Mouse (Mus musculus): ENCODE measurements at regions not wholly inside any gene's neighbourhood (a gene's known extent, or its start where the extent isn't known, plus 50 kb on each side); places are given as distances from the start of the nearest gene placed in this dataset.
A peak's percentile ranks its signal among the peaks of the same experiment; 100 is the strongest.

GRCm38 (mm10) chr3:62047704-62048506 lies 290.2 kb upstream of the Arhgef26 start:
- H3K27me3 ChIP-seq (replicated peaks; ENCODE audit: control insufficient read depth, insufficient read depth, low read length), result no peaks in the 10 kb centered on the region
- ATAC-seq, result peak; percentile 69
- no peak overlapping the region for H3K4me3 ChIP-seq (ENCODE audit: low read depth, low read length)
- H3K9ac ChIP-seq (ENCODE audit: low read length), result no peak overlapping the region
- 0 out of 2 replicates have a peak overlapping the region, but pooled peaks have one; percentile 40 for H3K27ac ChIP-seq (ENCODE audit: low read depth, low read length)
- no peak overlapping the region for H3K4me2 ChIP-seq (ENCODE audit: low read length)
- no peaks in the 10 kb centered on the region for H3K36me3 ChIP-seq (ENCODE audit: control insufficient read depth, insufficient read depth, low read length)
- no peaks in the 10 kb centered on the region for H3K4me1 ChIP-seq (ENCODE audit: control insufficient read depth, insufficient read depth, low read length)
- peak; percentile 80 for DNase-seq (ENCODE audit: low spot score)
- 63% methylated on average over 4 of the region's 4 CpGs for WGBS
- no peaks in the 10 kb centered on the region for H3K9me3 ChIP-seq (replicated peaks; ENCODE audit: control insufficient read depth, low read length)

DNA sequence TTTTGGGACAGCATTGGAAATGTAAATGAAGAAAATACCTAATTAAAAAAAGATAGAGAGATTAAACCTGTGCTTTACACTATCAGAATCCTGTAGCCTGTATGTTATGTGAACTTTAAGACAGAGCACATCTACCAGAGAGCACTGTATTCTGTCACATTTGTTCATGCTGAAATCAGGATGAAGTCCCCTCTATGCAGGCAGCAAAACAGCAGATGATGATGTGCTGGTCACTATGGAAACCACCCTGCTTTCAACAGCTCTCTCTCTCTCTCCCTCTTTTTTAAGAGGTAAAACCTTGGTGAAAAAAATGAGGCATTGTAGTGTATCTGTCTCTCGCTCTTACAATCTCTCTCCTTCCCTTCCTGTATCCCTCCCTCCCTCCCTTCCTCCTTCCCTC lies 283.9 kb upstream of the Arhgef26 start:
- Histone ChIP-seq H3K4me3 (ENCODE audit: low read depth, low read length) (no peak overlapping the region), H3K27ac (ENCODE audit: low read depth, low read length) (no peak overlapping the region), H3K27me3 (replicated peaks; ENCODE audit: control insufficient read depth, insufficient read depth, low read length) (no peaks in the 10 kb centered on the region), H3K36me3 (ENCODE audit: control insufficient read depth, insufficient read depth, low read length) (no peaks in the 10 kb centered on the region), H3K9me3 (replicated peaks; ENCODE audit: control insufficient read depth, low read length) (no peaks in the 10 kb centered on the region), H3K9ac (ENCODE audit: low read length) (no peak overlapping the region), H3K4me1 (ENCODE audit: control insufficient read depth, insufficient read depth, low read length) (no peaks in the 10 kb centered on the region; the same call in 1 of the 2 replicates), H3K4me2 (ENCODE audit: low read length) (no peak overlapping the region)
- DNase-seq (ENCODE audit: low spot score), result peak; percentile 23
- WGBS, result 84% methylated on average over 1 of the region's 1 CpGs
- peak; percentile 72; the same call in 1 of the 2 replicates for ATAC-seq

DNA sequence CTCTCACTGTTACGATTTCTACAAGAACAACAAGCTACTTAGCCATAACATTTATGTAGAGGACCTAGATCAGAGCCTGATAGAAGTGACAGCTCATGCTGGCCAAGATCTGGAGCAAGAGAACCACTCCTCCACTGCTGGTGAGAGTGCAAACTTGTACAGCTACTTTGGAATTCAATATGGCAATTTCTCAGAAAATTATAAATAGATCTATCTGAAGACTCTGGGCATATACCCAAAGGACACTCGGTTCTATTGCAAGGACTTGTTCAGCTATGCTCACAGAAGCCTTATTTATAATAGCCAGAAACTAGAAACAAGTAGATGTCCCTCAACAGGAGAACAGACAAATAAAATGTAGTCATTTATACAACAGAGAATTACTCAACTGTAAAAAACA lies 259.6 kb upstream of the Arhgef26 start:
- H3K36me3 ChIP-seq (ENCODE audit: control insufficient read depth, insufficient read depth, low read length), result no peaks in the 10 kb centered on the region
- no peaks in the 10 kb centered on the region for H3K27me3 ChIP-seq (replicated peaks; ENCODE audit: control insufficient read depth, insufficient read depth, low read length)
- H3K9me3 ChIP-seq (replicated peaks; ENCODE audit: control insufficient read depth, low read length), result no peaks in the 10 kb centered on the region
- H3K4me1 ChIP-seq (ENCODE audit: control insufficient read depth, insufficient read depth, low read length), result no peaks in the 10 kb centered on the region
- ATAC-seq, result no peak
- 78% methylated on average over 2 of the region's 2 CpGs for WGBS
- no peak overlapping the region for H3K27ac ChIP-seq (ENCODE audit: low read depth, low read length)
- H3K4me2 ChIP-seq (ENCODE audit: low read length), result no peak overlapping the region
- DNase-seq (ENCODE audit: low spot score), result no peak
- H3K4me3 ChIP-seq (ENCODE audit: low read depth, low read length), result no peak overlapping the region
- H3K9ac ChIP-seq (ENCODE audit: low read length), result no peak overlapping the region

DNA sequence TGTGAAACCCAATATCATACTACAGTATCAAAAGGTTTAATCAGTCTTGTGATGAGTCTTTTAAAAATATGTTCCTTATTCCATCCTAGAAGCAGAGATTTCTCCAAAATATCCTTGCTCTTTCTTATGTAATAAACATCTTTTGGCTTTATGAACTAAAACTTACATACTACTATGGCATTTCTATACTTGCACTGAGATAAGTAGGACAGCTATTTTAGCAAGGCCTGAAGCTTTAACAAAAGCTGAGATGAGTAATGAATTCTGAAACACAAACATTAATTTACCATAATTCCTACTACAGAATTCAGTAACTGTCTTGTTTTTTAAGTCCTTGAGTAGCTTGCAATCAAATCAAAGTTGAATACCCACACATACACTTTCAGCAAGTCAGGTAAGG lies 252.6 kb upstream of the Arhgef26 start:
- Histone ChIP-seq H3K36me3 (ENCODE audit: control insufficient read depth, insufficient read depth, low read length) (no peaks in the 10 kb centered on the region), H3K9me3 (replicated peaks; ENCODE audit: control insufficient read depth, low read length) (no peaks in the 10 kb centered on the region), H3K27ac (ENCODE audit: low read depth, low read length) (no peak overlapping the region), H3K27me3 (replicated peaks; ENCODE audit: control insufficient read depth, insufficient read depth, low read length) (no peaks in the 10 kb centered on the region), H3K9ac (ENCODE audit: low read length) (no peak overlapping the region), H3K4me3 (ENCODE audit: low read depth, low read length) (no peak overlapping the region), H3K4me1 (ENCODE audit: control insufficient read depth, insufficient read depth, low read length) (no peaks in the 10 kb centered on the region), H3K4me2 (ENCODE audit: low read length) (no peak overlapping the region)
- ATAC-seq, result no peak
- no peak for DNase-seq (ENCODE audit: low spot score)

DNA sequence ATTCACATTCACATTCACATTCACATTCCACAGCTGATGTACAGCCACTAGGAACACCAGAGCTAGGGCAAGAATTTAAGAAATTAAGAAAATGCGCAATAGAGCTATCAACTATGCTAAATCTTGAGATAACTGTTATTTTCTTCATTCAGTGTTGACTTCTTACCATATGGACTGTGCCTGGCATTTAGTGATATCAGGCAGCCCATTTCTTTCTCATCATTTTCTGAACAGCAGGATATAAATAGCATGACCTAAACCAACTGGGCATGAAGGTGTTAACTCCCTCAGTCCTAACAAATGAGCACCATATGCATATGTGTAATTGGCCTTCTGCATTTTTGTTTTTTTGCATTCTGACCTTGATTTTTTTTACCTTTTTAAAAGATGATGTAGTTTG lies 250.9 kb upstream of the Arhgef26 start:
- 61% methylated on average over 1 of the region's 1 CpGs for WGBS
- Histone ChIP-seq H3K4me3 (ENCODE audit: low read depth, low read length) (no peak overlapping the region), H3K27me3 (replicated peaks; ENCODE audit: control insufficient read depth, insufficient read depth, low read length) (no peaks in the 10 kb centered on the region), H3K4me1 (ENCODE audit: control insufficient read depth, insufficient read depth, low read length) (no peaks in the 10 kb centered on the region), H3K27ac (ENCODE audit: low read depth, low read length) (no peak overlapping the region), H3K9me3 (replicated peaks; ENCODE audit: control insufficient read depth, low read length) (no peaks in the 10 kb centered on the region), H3K9ac (ENCODE audit: low read length) (no peak overlapping the region), H3K36me3 (ENCODE audit: control insufficient read depth, insufficient read depth, low read length) (no peaks in the 10 kb centered on the region), H3K4me2 (ENCODE audit: low read length) (no peak overlapping the region)
- ATAC-seq (peak; percentile 86), DNase-seq (ENCODE audit: low spot score) (peak; percentile 49)

GRCm38 (mm10) chr3:62103101-62103500 lies 235.0 kb upstream of the Arhgef26 start:
- H3K36me3 ChIP-seq (ENCODE audit: control insufficient read depth, insufficient read depth, low read length), result no peaks in the 10 kb centered on the region
- ATAC-seq (no peak), DNase-seq (ENCODE audit: low spot score) (no peak)
- no peak overlapping the region for H3K4me2 ChIP-seq (ENCODE audit: low read length)
- no peak overlapping the region for H3K9ac ChIP-seq (ENCODE audit: low read length)
- no peaks in the 10 kb centered on the region for H3K9me3 ChIP-seq (replicated peaks; ENCODE audit: control insufficient read depth, low read length)
- no peaks in the 10 kb centered on the region for H3K4me1 ChIP-seq (ENCODE audit: control insufficient read depth, insufficient read depth, low read length)
- no peaks in the 10 kb centered on the region for H3K27me3 ChIP-seq (replicated peaks; ENCODE audit: control insufficient read depth, insufficient read depth, low read length)
- no peak overlapping the region for H3K4me3 ChIP-seq (ENCODE audit: low read depth, low read length)
- H3K27ac ChIP-seq (ENCODE audit: low read depth, low read length), result no peak overlapping the region
- WGBS, result 80% methylated on average over 5 of the region's 5 CpGs

- Histone ChIP-seq H3K36me3 (ENCODE audit: control insufficient read depth, insufficient read depth, low read length) (no peaks in the 10 kb centered on the region), H3K27me3 (replicated peaks; ENCODE audit: control insufficient read depth, insufficient read depth, low read length) (no peaks in the 10 kb centered on the region), H3K27ac (ENCODE audit: low read depth, low read length) (no peak overlapping the region), H3K4me1 (ENCODE audit: control insufficient read depth, insufficient read depth, low read length) (no peaks in the 10 kb centered on the region), H3K4me2 (ENCODE audit: low read length) (no peak overlapping the region), H3K9me3 (replicated peaks; ENCODE audit: control insufficient read depth, low read length) (no peaks in the 10 kb centered on the region), H3K4me3 (ENCODE audit: low read depth, low read length) (no peak overlapping the region), H3K9ac (ENCODE audit: low read length) (no peak overlapping the region)
- ATAC-seq (no peak), DNase-seq (ENCODE audit: low spot score) (no peak)
Observed at GRCm38 (mm10) chr3:62103872-62104271, 234.3 kb upstream of the Arhgef26 start.

DNA sequence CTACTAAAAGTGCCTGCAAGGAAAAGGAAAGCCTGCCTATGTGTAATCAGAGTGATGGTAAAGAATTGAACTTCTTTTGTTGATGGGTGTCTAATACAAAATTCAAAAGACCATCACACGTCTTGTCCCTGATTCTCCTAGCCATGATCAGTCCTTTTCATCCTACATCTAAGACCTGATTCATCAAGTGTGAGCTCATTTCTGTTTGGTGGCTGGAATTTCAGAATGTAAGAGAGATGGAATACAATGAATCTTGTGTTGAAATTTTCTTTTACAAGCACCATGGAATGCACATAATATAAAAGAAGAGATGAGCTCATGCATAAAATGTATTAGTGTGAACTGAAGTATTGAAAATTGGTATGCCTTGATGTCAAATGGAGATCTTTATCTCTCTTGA lies 233.6 kb upstream of the Arhgef26 start:
- no peaks in the 10 kb centered on the region for H3K9me3 ChIP-seq (replicated peaks; ENCODE audit: control insufficient read depth, low read length)
- H3K27ac ChIP-seq (ENCODE audit: low read depth, low read length), result no peak overlapping the region; the same call in 1 of the 2 replicates
- H3K4me1 ChIP-seq (ENCODE audit: control insufficient read depth, insufficient read depth, low read length), result no peaks in the 10 kb centered on the region
- ATAC-seq (no peak), DNase-seq (ENCODE audit: low spot score) (peak; percentile 6)
- 8% methylated on average over 1 of the region's 1 CpGs for WGBS
- no peak overlapping the region for H3K4me2 ChIP-seq (ENCODE audit: low read length)
- no peak overlapping the region for H3K9ac ChIP-seq (ENCODE audit: low read length)
- no peaks in the 10 kb centered on the region for H3K36me3 ChIP-seq (ENCODE audit: control insufficient read depth, insufficient read depth, low read length)
- no peak overlapping the region for H3K4me3 ChIP-seq (ENCODE audit: low read depth, low read length)
- no peaks in the 10 kb centered on the region for H3K27me3 ChIP-seq (replicated peaks; ENCODE audit: control insufficient read depth, insufficient read depth, low read length)

- no peaks in the 10 kb centered on the region for H3K36me3 ChIP-seq (ENCODE audit: control insufficient read depth, insufficient read depth, low read length)
- H3K27ac ChIP-seq (ENCODE audit: low read depth, low read length), result no peak overlapping the region
- H3K4me3 ChIP-seq (ENCODE audit: low read depth, low read length), result no peak overlapping the region
- DNase-seq (ENCODE audit: low spot score), result no peak
- no peaks in the 10 kb centered on the region for H3K27me3 ChIP-seq (replicated peaks; ENCODE audit: control insufficient read depth, insufficient read depth, low read length)
- no peak for ATAC-seq
- no peak overlapping the region for H3K9ac ChIP-seq (ENCODE audit: low read length)
- H3K9me3 ChIP-seq (replicated peaks; ENCODE audit: control insufficient read depth, low read length), result no peaks in the 10 kb centered on the region
- H3K4me1 ChIP-seq (ENCODE audit: control insufficient read depth, insufficient read depth, low read length), result no peaks in the 10 kb centered on the region
- no peak overlapping the region for H3K4me2 ChIP-seq (ENCODE audit: low read length)
Observed at GRCm38 (mm10) chr3:62107339-62107738, 230.8 kb upstream of the Arhgef26 start.
